Mouse (Mus musculus): ENCODE results near the gene Aox1.

DNA sequence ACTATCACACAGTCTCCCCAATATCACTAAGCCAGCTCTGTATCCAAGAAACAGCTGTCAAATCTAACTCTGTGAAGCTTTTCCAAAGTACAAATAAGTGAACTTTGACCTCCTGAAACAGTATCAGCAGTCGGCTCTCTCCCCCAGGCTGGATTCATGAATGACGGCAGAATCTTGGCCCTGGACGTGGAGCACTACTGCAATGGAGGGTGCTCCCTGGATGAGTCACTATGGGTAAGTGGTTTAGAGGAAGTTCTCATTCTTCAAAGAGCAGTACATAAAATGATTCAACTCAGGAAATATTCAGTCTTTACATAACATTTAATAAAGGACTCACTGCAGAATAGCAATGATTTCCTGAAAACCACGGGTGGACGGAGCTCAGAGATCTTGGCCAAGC, 51.6 kb downstream of the Aox1 start:
- TF ChIP-seq POLR2A (IDR thresholded peaks at IDR 0.05; ENCODE audit: control insufficient read depth, low read depth, low read length) (no peak), CTCF (IDR thresholded peaks at IDR 0.05; ENCODE audit: control insufficient read depth, insufficient read depth, insufficient replicate concordance, low read depth, low read length) (no peak)
